Mouse (Mus musculus): Measurements from ENCODE around the gene Lrriq1. TPM values are rescaled to one million over a fixed set of nuclear protein-coding genes. Genes with fewer than 3 reads are reported as not detected.

Gene Lrriq1
- total RNA-seq, 1 experiment: 0.31 TPM

DNA sequence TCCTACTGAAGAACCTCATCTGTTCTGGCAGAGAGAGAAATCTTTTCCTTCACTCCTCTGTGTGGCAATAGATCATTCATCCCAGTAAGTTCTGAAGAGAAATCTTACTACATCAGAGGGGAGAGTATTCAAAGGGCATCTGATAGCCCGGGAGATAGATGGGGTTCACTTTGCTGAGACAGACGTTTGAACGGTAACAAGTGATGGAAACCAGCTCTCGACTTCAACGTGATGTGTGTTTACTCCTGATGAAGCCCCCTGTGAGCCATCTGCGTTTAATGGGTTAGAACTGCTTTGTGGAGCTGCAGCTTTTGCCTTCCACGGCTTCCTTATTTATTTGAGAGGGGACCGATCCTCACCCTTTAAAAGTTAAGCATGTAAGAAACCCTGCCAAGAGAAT is 235.2 kb downstream of the Lrriq1 start:
- no peak for DNase-seq (ENCODE audit: low read depth, low spot score)
- H3K4me1 ChIP-seq (ENCODE audit: control insufficient read depth in 2 of 2, insufficient read depth in 2 of 2, low read length in 2 of 2, poor library complexity in 1 of 2): no peaks in the 10 kb centered on the region
- TF ChIP-seq ZC3H11A (IDR thresholded peaks at IDR 0.05; ENCODE audit: borderline replicate concordance, low read depth, low read length): no peak
- no peak for TF ChIP-seq CHD2 (IDR thresholded peaks at IDR 0.05; ENCODE audit: low read depth, low read length)
- TF ChIP-seq MAFK (IDR thresholded peaks at IDR 0.05; ENCODE audit: insufficient read depth, low read depth, low read length): no peak
- TF ChIP-seq HCFC1 (IDR thresholded peaks at IDR 0.05; ENCODE audit: borderline replicate concordance, insufficient read depth, low read length): no peak
- TF ChIP-seq ZNF384 (IDR thresholded peaks at IDR 0.05; ENCODE audit: low read depth, low read length): no peak
- no peak overlapping the region for H3K4me3 ChIP-seq (ENCODE audit: insufficient read depth in 1 of 2, low read depth in 1 of 2, low read length in 2 of 2, poor library complexity in 1 of 2, severe bottlenecking in 1 of 2)
- H3K9me3 ChIP-seq (ENCODE audit: control insufficient read depth, insufficient read depth, low read depth, low read length): no peaks in the 10 kb centered on the region
- in situ Hi-C loops (cut with MboI; ENCODE audit: low sequenced_read_pairs in 2 of 2, unreplicated experiment in 2 of 2): no loop called here
- H3K36me3 ChIP-seq (ENCODE audit: control insufficient read depth, insufficient read depth, low read length, poor library complexity, severe bottlenecking): no peaks in the 10 kb centered on the region
- no peak overlapping the region for H3K9ac ChIP-seq (ENCODE audit: insufficient read depth, low read depth, low read length, poor library complexity, severe bottlenecking)
- no peak overlapping the region for H3K27ac ChIP-seq (ENCODE audit: insufficient read depth, low read depth, low read length, poor library complexity, severe bottlenecking)

DNA sequence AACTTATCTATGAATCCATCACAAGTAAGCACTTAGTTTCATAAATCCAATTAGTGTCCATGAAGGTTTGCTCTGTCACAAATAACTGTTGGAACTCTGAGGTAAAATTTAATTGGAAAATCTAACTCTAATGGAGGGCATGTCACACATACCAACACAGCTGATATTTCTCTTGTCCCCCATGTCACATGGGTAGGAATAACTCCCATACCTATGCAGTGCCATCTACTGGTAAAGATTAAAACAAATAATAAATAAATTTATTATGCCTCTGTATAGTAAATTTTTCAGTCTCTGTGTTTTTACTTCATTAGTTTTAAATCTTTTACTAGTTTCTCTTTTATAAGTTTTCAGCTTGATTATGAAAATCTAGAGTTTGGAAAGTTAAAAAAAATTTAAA is 236.5 kb downstream of the Lrriq1 start:
- Histone ChIP-seq H3K4me1 (ENCODE audit: control insufficient read depth in 2 of 2, insufficient read depth in 2 of 2, low read length in 2 of 2, poor library complexity in 1 of 2) (no peaks in the 10 kb centered on the region), H3K36me3 (ENCODE audit: control insufficient read depth, insufficient read depth, low read length, poor library complexity, severe bottlenecking) (no peaks in the 10 kb centered on the region), H3K4me3 (ENCODE audit: insufficient read depth in 1 of 2, low read depth in 1 of 2, low read length in 2 of 2, poor library complexity in 1 of 2, severe bottlenecking in 1 of 2) (no peak overlapping the region), H3K9me3 (ENCODE audit: control insufficient read depth, insufficient read depth, low read depth, low read length) (no peaks in the 10 kb centered on the region), H3K27ac (ENCODE audit: insufficient read depth, low read depth, low read length, poor library complexity, severe bottlenecking) (no peak overlapping the region), H3K9ac (ENCODE audit: insufficient read depth, low read depth, low read length, poor library complexity, severe bottlenecking) (no peak overlapping the region)
- TF ChIP-seq MAFK (IDR thresholded peaks at IDR 0.05; ENCODE audit: insufficient read depth, low read depth, low read length) (no peak), ZNF384 (IDR thresholded peaks at IDR 0.05; ENCODE audit: low read depth, low read length) (no peak)
- in situ Hi-C loops (cut with MboI; ENCODE audit: low sequenced_read_pairs in 2 of 2, unreplicated experiment in 2 of 2): no loop called here
- no peak for DNase-seq (ENCODE audit: low read depth, low spot score)

Other genes with a start within 250 kb of the Lrriq1 start
- 0.26 and 0.49 TPM in 2 replicates for gene Alx1, start 206.1 kb downstream of the Lrriq1 start, total RNA-seq (2012; rRNA removed)
- 11.0 and 14.8 TPM in 2 replicates for gene Slc6a15, start 131.5 kb upstream of the Lrriq1 start, total RNA-seq (2012; rRNA removed)

Measured in ES-E14 (cell line).